Mouse (Mus musculus): ENCODE measurements at regions not wholly inside any gene's neighbourhood (a gene's known extent, or its start where the extent isn't known, plus 50 kb on each side); places are given as distances from the start of the nearest gene placed in this dataset.

- WGBS: 34% methylated on average over 3 of the region's 3 CpGs
- H3K27me3 ChIP-seq (ENCODE audit: control insufficient read depth, insufficient read depth, low read length): no peaks in the 10 kb centered on the region
- no peaks in the 10 kb centered on the region for H3K4me1 ChIP-seq (ENCODE audit: control insufficient read depth, insufficient read depth, insufficient read length, low read length)
- H3K4me3 ChIP-seq (ENCODE audit: low read depth, low read length): no peak overlapping the region
- H3K27ac ChIP-seq (ENCODE audit: insufficient read depth, low read depth, low read length): no peak overlapping the region
- TF ChIP-seq CTCF (IDR thresholded peaks at IDR 0.05; ENCODE audit: extremely low read depth, insufficient read length, insufficient replicate concordance, low read depth, low read length) (no peak), POLR2A (IDR thresholded peaks at IDR 0.05; ENCODE audit: low read depth, low read length) (no peak)
- no peaks in the 10 kb centered on the region for H3K36me3 ChIP-seq (ENCODE audit: control insufficient read depth, insufficient read depth, low read length)
These were observed 79.6 kb upstream of the Ifne start for GRCm38 (mm10) chr4:88959621-88960020.

- no peaks in the 10 kb centered on the region for H3K36me3 ChIP-seq (ENCODE audit: control insufficient read depth, insufficient read depth, low read length)
- 68% methylated on average over 4 of the region's 4 CpGs for WGBS
- H3K27me3 ChIP-seq (ENCODE audit: control insufficient read depth, insufficient read depth, low read length): no peaks in the 10 kb centered on the region
- H3K4me3 ChIP-seq (ENCODE audit: low read depth, low read length): no peak overlapping the region
- H3K4me1 ChIP-seq (ENCODE audit: control insufficient read depth, insufficient read depth, insufficient read length, low read length): no peaks in the 10 kb centered on the region
- no peak overlapping the region for H3K27ac ChIP-seq (ENCODE audit: insufficient read depth, low read depth, low read length)
- no peak for TF ChIP-seq CTCF (IDR thresholded peaks at IDR 0.05; ENCODE audit: extremely low read depth, insufficient read length, insufficient replicate concordance, low read depth, low read length)
- no peak for TF ChIP-seq POLR2A (IDR thresholded peaks at IDR 0.05; ENCODE audit: low read depth, low read length)
These were observed 76.6 kb upstream of the Ifne start for GRCm38 (mm10) chr4:88956605-88957004.

GRCm38 (mm10) chr4:88956151-88956550 lies 76.2 kb upstream of the Ifne start:
- 5% methylated on average over 7 of the region's 7 CpGs for WGBS
- Histone ChIP-seq H3K4me3 (ENCODE audit: low read depth, low read length) (no peak overlapping the region), H3K4me1 (ENCODE audit: control insufficient read depth, insufficient read depth, insufficient read length, low read length) (no peaks in the 10 kb centered on the region), H3K36me3 (ENCODE audit: control insufficient read depth, insufficient read depth, low read length) (no peaks in the 10 kb centered on the region), H3K27ac (ENCODE audit: insufficient read depth, low read depth, low read length) (no peak overlapping the region), H3K27me3 (ENCODE audit: control insufficient read depth, insufficient read depth, low read length) (no peaks in the 10 kb centered on the region)
- TF ChIP-seq CTCF (IDR thresholded peaks at IDR 0.05; ENCODE audit: extremely low read depth, insufficient read length, insufficient replicate concordance, low read depth, low read length) (no peak), POLR2A (IDR thresholded peaks at IDR 0.05; ENCODE audit: low read depth, low read length) (no peak)

- TF ChIP-seq POLR2A (IDR thresholded peaks at IDR 0.05; ENCODE audit: low read depth, low read length) (no peak), CTCF (IDR thresholded peaks at IDR 0.05; ENCODE audit: extremely low read depth, insufficient read length, insufficient replicate concordance, low read depth, low read length) (no peak)
- H3K36me3 ChIP-seq (ENCODE audit: control insufficient read depth, insufficient read depth, low read length): no peaks in the 10 kb centered on the region
- H3K27ac ChIP-seq (ENCODE audit: insufficient read depth, low read depth, low read length): no peak overlapping the region
- 27% methylated on average over 7 of the region's 7 CpGs for WGBS
- H3K4me3 ChIP-seq (ENCODE audit: low read depth, low read length): peak overlapping the region; percentile 1; the same call in 1 of the 2 replicates
- no peaks in the 10 kb centered on the region for H3K4me1 ChIP-seq (ENCODE audit: control insufficient read depth, insufficient read depth, insufficient read length, low read length)
- no peaks in the 10 kb centered on the region for H3K27me3 ChIP-seq (ENCODE audit: control insufficient read depth, insufficient read depth, low read length)
These were observed 75.6 kb upstream of the Ifne start for GRCm38 (mm10) chr4:88955571-88955970.

GRCm38 (mm10) chr4:88954045-88954444 lies 74.0 kb upstream of the Ifne start:
- WGBS: 95% methylated on average over 3 of the region's 3 CpGs
- TF ChIP-seq POLR2A (IDR thresholded peaks at IDR 0.05; ENCODE audit: low read depth, low read length) (no peak), CTCF (IDR thresholded peaks at IDR 0.05; ENCODE audit: extremely low read depth, insufficient read length, insufficient replicate concordance, low read depth, low read length) (no peak)
- H3K4me1 ChIP-seq (ENCODE audit: control insufficient read depth, insufficient read depth, insufficient read length, low read length): no peaks in the 10 kb centered on the region
- no peaks in the 10 kb centered on the region for H3K27me3 ChIP-seq (ENCODE audit: control insufficient read depth, insufficient read depth, low read length)
- no peaks in the 10 kb centered on the region for H3K36me3 ChIP-seq (ENCODE audit: control insufficient read depth, insufficient read depth, low read length)
- H3K27ac ChIP-seq (ENCODE audit: insufficient read depth, low read depth, low read length): no peak overlapping the region
- no peak overlapping the region for H3K4me3 ChIP-seq (ENCODE audit: low read depth, low read length)

- H3K4me1 ChIP-seq (ENCODE audit: control insufficient read depth, insufficient read depth, insufficient read length, low read length): no peaks in the 10 kb centered on the region
- H3K27me3 ChIP-seq (ENCODE audit: control insufficient read depth, insufficient read depth, low read length): no peaks in the 10 kb centered on the region
- H3K4me3 ChIP-seq (ENCODE audit: low read depth, low read length): no peak overlapping the region
- no peaks in the 10 kb centered on the region for H3K36me3 ChIP-seq (ENCODE audit: control insufficient read depth, insufficient read depth, low read length)
- TF ChIP-seq CTCF (IDR thresholded peaks at IDR 0.05; ENCODE audit: extremely low read depth, insufficient read length, insufficient replicate concordance, low read depth, low read length) (no peak), POLR2A (IDR thresholded peaks at IDR 0.05; ENCODE audit: low read depth, low read length) (no peak)
- WGBS: 50% methylated on average over 1 of the region's 1 CpGs
- H3K27ac ChIP-seq (ENCODE audit: insufficient read depth, low read depth, low read length): no peak overlapping the region
These were observed 71.0 kb upstream of the Ifne start for GRCm38 (mm10) chr4:88951034-88951336.

- H3K36me3 ChIP-seq (ENCODE audit: control insufficient read depth, insufficient read depth, low read length): no peaks in the 10 kb centered on the region
- WGBS: 66% methylated on average over 12 of the region's 12 CpGs
These were observed 70.4 kb upstream of the Ifne start for GRCm38 (mm10) chr4:88950181-88951033.

More at GRCm38 (mm10) chr4:88950181-88951033, 70.4 kb upstream of the Ifne start:
- TF ChIP-seq POLR2A (IDR thresholded peaks at IDR 0.05; ENCODE audit: low read depth, low read length): no peak
- TF ChIP-seq CTCF (IDR thresholded peaks at IDR 0.05; ENCODE audit: extremely low read depth, insufficient read length, insufficient replicate concordance, low read depth, low read length): no peak
- Histone ChIP-seq H3K27me3 (ENCODE audit: control insufficient read depth, insufficient read depth, low read length) (no peaks in the 10 kb centered on the region), H3K4me3 (ENCODE audit: low read depth, low read length) (no peak overlapping the region), H3K4me1 (ENCODE audit: control insufficient read depth, insufficient read depth, insufficient read length, low read length) (no peaks in the 10 kb centered on the region), H3K27ac (ENCODE audit: insufficient read depth, low read depth, low read length) (no peak overlapping the region)

All from small intestine, adult 2 months (tissue).